Comparison of ENCODE assay signal across 10 mouse cellular contexts in the genomic region with DNA sequence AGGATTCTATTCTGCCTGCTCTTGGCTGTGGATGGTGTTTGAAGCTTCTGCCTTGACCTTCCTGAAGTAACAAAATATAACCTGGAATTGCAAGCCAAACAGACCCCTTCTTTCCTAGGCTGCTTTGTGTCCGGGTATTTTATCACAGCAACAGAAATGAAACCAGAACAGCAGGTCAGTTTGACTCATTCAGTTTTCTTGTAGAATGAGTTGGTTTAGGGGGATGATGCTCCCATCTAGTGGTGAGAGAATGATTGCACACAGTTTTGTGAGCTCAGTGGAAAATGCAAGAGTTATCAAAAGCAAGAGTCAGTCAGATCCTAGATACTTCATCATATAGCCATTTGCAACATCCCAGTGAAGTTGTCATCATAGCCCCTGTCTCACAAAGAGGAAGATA. TPM values are rescaled to one million over a fixed set of nuclear protein-coding genes. Genes with fewer than 3 reads are reported as not detected.
A peak's percentile ranks its signal among the peaks of the same experiment; 100 is the strongest.
DNase-seq lines count a peak whose midpoint lies in the region; ATAC-seq and TF ChIP-seq lines count a peak whose summit lies in the region.
"Had no signal": no experiment of that assay in that cellular context is flagged by ENCODE, and none has a peak within 500 bp of the region (broad histone marks: within the 10 kb centered on the region; RNA-seq: fewer than 3 reads in every experiment).

No protein-coding gene starts in this region.

- no peak overlapping the region for H3K4me2 ChIP-seq in embryonic facial prominence, embryonic 11.5 days (ENCODE audit: low read depth, low read length)
- no peak overlapping the region for H3K4me2 ChIP-seq in hindbrain, embryonic 16.5 days (ENCODE audit: low read length)

- POLR2A ChIA-PET in Patski (lab: Charles Lee) = no interaction called here

- H3K4me3 ChIP-seq in embryonic facial prominence, embryonic 11.5 days (ENCODE audit: low read depth, low read length) = no peak overlapping the region
- no peak overlapping the region for H3K4me3 ChIP-seq in embryonic facial prominence, embryonic 10.5 days
- no peak overlapping the region for H3K4me3 ChIP-seq in left cerebral cortex, adult 2 months
- H3K4me3 ChIP-seq in hindbrain, embryonic 16.5 days (ENCODE audit: low read length) = no peak overlapping the region

- peak; percentile 20 for DNase-seq in embryonic facial prominence, embryonic 11.5 days (ENCODE audit: low spot score)
- no peak for DNase-seq in embryonic facial prominence, embryonic 10.5 days (ENCODE audit: low spot score)
- DNase-seq in left cerebral cortex, adult 2 months (ENCODE audit: extremely low spot score in 1 of 2, low spot score in 2 of 2) = peak in 1 of 2 experiments; percentile 19
- no peak for DNase-seq in left cerebral cortex, postnatal 4 days
- DNase-seq in Patski (ENCODE audit: low read depth, low spot score) = no peak
- peak; percentile 4 for DNase-seq in lung, postnatal 14 days
- DNase-seq in thymus, postnatal 0 days (ENCODE audit: low spot score) = no peak
- DNase-seq: gastrocnemius, postnatal 25 days; thymus, adult 2 months had no signal

- no peaks in the 10 kb centered on the region for H3K4me1 ChIP-seq in embryonic facial prominence, embryonic 11.5 days (ENCODE audit: control insufficient read depth, insufficient read depth, low read length)
- H3K4me1 ChIP-seq in embryonic facial prominence, embryonic 10.5 days = no peaks in the 10 kb centered on the region
- no peaks in the 10 kb centered on the region for H3K4me1 ChIP-seq in hindbrain, embryonic 16.5 days (ENCODE audit: control insufficient read depth, insufficient read depth, low read depth, low read length)

- ATAC-seq in embryonic facial prominence, embryonic 11.5 days (replicated peaks; ENCODE audit: insufficient number of reproducible peaks, low FRiP score, low TSS enrichment, low read depth) = no peak
- no peak for ATAC-seq in Patski
- ATAC-seq in hindbrain, embryonic 16.5 days = no peak

- 67% methylated on average over 1 of the region's 1 CpGs for WGBS in embryonic facial prominence, embryonic 11.5 days
- WGBS in embryonic facial prominence, embryonic 10.5 days = 71% methylated on average over 1 of the region's 1 CpGs
- WGBS in hindbrain, embryonic 16.5 days = 75% methylated on average over 1 of the region's 1 CpGs

- CTCF ChIA-PET in Patski (lab: Charles Lee) = interaction anchor here (0.9 to 5.0 kb wide), 5 partner anchors 11 to 111 kb away, joined by 3 to 29 read pairs (median 6); no protein-coding TSS in a partner anchor

- intact Hi-C loops in left cerebral cortex, adult 2 months (cut with DNase I) = loop anchor here (1.0 to 10.0 kb wide), 4 partner anchors 111 to 472 kb away; no protein-coding TSS in a partner anchor
- intact Hi-C loops in left cerebral cortex, postnatal 4 days (cut with DNase I) = loop anchor here (5.0 to 10.0 kb wide), 4 partner anchors 115 to 835 kb away; no protein-coding TSS in a partner anchor

- no peaks in the 10 kb centered on the region for H3K9me3 ChIP-seq in embryonic facial prominence, embryonic 11.5 days (replicated peaks; ENCODE audit: control insufficient read depth, low read length)
- H3K9me3 ChIP-seq in embryonic facial prominence, embryonic 10.5 days = no peaks in the 10 kb centered on the region
- no peaks in the 10 kb centered on the region for H3K9me3 ChIP-seq in hindbrain, embryonic 16.5 days (ENCODE audit: control insufficient read depth, low read length)

- H3K36me3 ChIP-seq in embryonic facial prominence, embryonic 11.5 days (replicated peaks; ENCODE audit: control insufficient read depth, insufficient read depth, low read depth, low read length) = no peaks in the 10 kb centered on the region
- no peaks in the 10 kb centered on the region for H3K36me3 ChIP-seq in embryonic facial prominence, embryonic 10.5 days (replicated peaks)
- no peaks in the 10 kb centered on the region for H3K36me3 ChIP-seq in hindbrain, embryonic 16.5 days (ENCODE audit: control insufficient read depth, insufficient read depth, low read length)

- H3K27ac ChIP-seq in embryonic facial prominence, embryonic 11.5 days (replicated peaks; ENCODE audit: low read depth, low read length) = no peak overlapping the region
- no peak overlapping the region for H3K27ac ChIP-seq in embryonic facial prominence, embryonic 10.5 days (replicated peaks)
- no peak overlapping the region for H3K27ac ChIP-seq in left cerebral cortex, adult 2 months
- H3K27ac ChIP-seq in hindbrain, embryonic 16.5 days (ENCODE audit: low read depth, low read length) = no peak overlapping the region

- H3K9ac ChIP-seq in embryonic facial prominence, embryonic 11.5 days (replicated peaks; ENCODE audit: low read length) = no peak overlapping the region
- no peak overlapping the region for H3K9ac ChIP-seq in hindbrain, embryonic 16.5 days (ENCODE audit: low read depth, low read length)

- H3K27me3 ChIP-seq in embryonic facial prominence, embryonic 11.5 days (ENCODE audit: control insufficient read depth, insufficient read depth, low read length) = no peaks in the 10 kb centered on the region
- no peaks in the 10 kb centered on the region for H3K27me3 ChIP-seq in embryonic facial prominence, embryonic 10.5 days (replicated peaks; ENCODE audit: low read depth, poor library complexity, severe bottlenecking)
- no peaks in the 10 kb centered on the region for H3K27me3 ChIP-seq in Patski
- no peaks in the 10 kb centered on the region for H3K27me3 ChIP-seq in hindbrain, embryonic 16.5 days (replicated peaks; ENCODE audit: control insufficient read depth, insufficient read depth, low read length)

- TF ChIP-seq CTCF in left cerebral cortex, adult 2 months (IDR thresholded peaks at IDR 0.05) = peak; percentile 75
- peak; percentile 70 for TF ChIP-seq CTCF in Patski (IDR thresholded peaks at IDR 0.05)

- in situ Hi-C loops in Patski (cut with MboI; ENCODE audit: low pct_unique_long_range_greater_than_20kb) = no loop called here

RNA-seq across cellular contexts. Expression of gene Tmem177, which starts 16.7 kb away (rescaled TPM):
- 7.6 and 8.0 TPM in 2 replicates for polyA plus RNA-seq in embryonic facial prominence, embryonic 11.5 days (2014; fragmentation: Nextera tagmentation; extraction: Ambion mirVana)
- 10.4 and 10.9 TPM in 2 replicates for polyA plus RNA-seq in embryonic facial prominence, embryonic 10.5 days (2016; fragmentation: Nextera tagmentation; extraction: Ambion mirVana)
- total RNA-seq in left cerebral cortex, adult 2 months (2021) = 1 to 10 TPM; 7.7 to 8.1 TPM
- total RNA-seq in left cerebral cortex, postnatal 4 days (2021) = 1 to 10 TPM; 7.6 to 7.7 TPM
- 8.0 TPM for polyA plus RNA-seq in Patski (2021)
- 5.7 and 6.2 TPM in 2 replicates for polyA plus RNA-seq in thymus, postnatal 0 days (2015; fragmentation: Nextera tagmentation; extraction: Ambion mirVana)
- polyA plus RNA-seq in hindbrain, embryonic 16.5 days (2015; fragmentation: Nextera tagmentation; extraction: Ambion mirVana) = 6.6 and 8.3 TPM in 2 replicates

Comparison
In these comparisons a context has a peak if more than half of its experiments do, and no peak if none do; other contexts are left out.
1. DNase-seq: peak in embryonic facial prominence, embryonic 11.5 days (single experiment) and lung, postnatal 14 days (single experiment); none in embryonic facial prominence, embryonic 10.5 days (single experiment), left cerebral cortex, postnatal 4 days (single experiment), Patski (single experiment) and thymus, postnatal 0 days (single experiment).